Mouse (Mus musculus) C2C12 (cell line): ENCODE measurements at regions not wholly inside any gene's neighbourhood (a gene's known extent, or its start where the extent isn't known, plus 50 kb on each side); places are given as distances from the start of the nearest gene placed in this dataset.

Source experiments
- CTCF ChIP-seq: IDR thresholded peaks from one replicate; pipeline ENCODE4 v1.5.1; 2011; ENCODE audit not compliant: control insufficient read depth, insufficient read depth, insufficient read length
- MAX ChIP-seq: IDR thresholded peaks from one replicate; pipeline ENCODE4 v1.6.1; 2011; ENCODE audit warnings: mild to moderate bottlenecking, control low read depth
- MYOD1 ChIP-seq: IDR thresholded peaks from one replicate; pipeline ENCODE4 v1.6.1; 2011; ENCODE audit warnings: low read depth; ENCODE audit not compliant: control insufficient read depth, insufficient read length

- no peak for TF ChIP-seq CTCF
- no peak for TF ChIP-seq MYOD1
- no peak for TF ChIP-seq MAX
Measured at GRCm38 (mm10) chr14:104698962-104699361, 176.5 kb upstream of the Rnf219 start.
